Mouse (Mus musculus) CH12.LX (cell line): ENCODE data around the gene Gns. TPM values are rescaled to one million over a fixed set of nuclear protein-coding genes. Genes with fewer than 3 reads are reported as not detected.

Experiments used
- DNase-seq: peaks from one replicate; pipeline ENCODE4 v3.0.0-alpha.2; 2013; ENCODE audit errors: extremely low read depth
- H3K27ac ChIP-seq: 2 replicates; pipeline ENCODE4 v1.5.1; 2012; ENCODE audit warnings: low read depth, mild to moderate bottlenecking, control low read depth, moderate library complexity; ENCODE audit not compliant: insufficient read depth
- H3K27me3 ChIP-seq: replicated peaks from 2 replicates; pipeline ENCODE3; 2012; ENCODE audit warnings: inconsistent platforms
- H3K36me3 ChIP-seq, 2 experiments: replicated peaks in 1 of 2; 2 replicates each; pipeline versions ENCODE3 to v1.6.1; 2012; ENCODE audit warnings: inconsistent platforms in 1 of 2, low read length in 1 of 2, mild to moderate bottlenecking in 1 of 2, mixed read lengths in 1 of 2, moderate library complexity in 1 of 2; ENCODE audit not compliant: control insufficient read depth in 1 of 2, insufficient read depth in 1 of 2
- H3K4me1 ChIP-seq, 2 experiments: 2 replicates each; pipeline ENCODE4 v1.6.1; 2012; ENCODE audit warnings: inconsistent platforms in 1 of 2, moderate library complexity in 1 of 2; ENCODE audit not compliant: insufficient read depth in 2 of 2, control insufficient read depth in 1 of 2
- H3K4me2 ChIP-seq: 2 replicates; pipeline ENCODE4 v1.6.1; 2012; ENCODE audit warnings: low read depth, mild to moderate bottlenecking, control low read depth; ENCODE audit not compliant: poor library complexity, insufficient read depth, severe bottlenecking
- H3K4me3 ChIP-seq, 3 experiments: fragments of 150-350 bp in 1 of 3; sonication (generic) in 1 of 3; replicated peaks in 1 of 3; 2 replicates each; pipeline versions ENCODE3 to v1.5.1; 2011 to 2012; ENCODE audit warnings: low read depth in 2 of 3, low read length in 2 of 3, mild to moderate bottlenecking in 2 of 3, moderate library complexity in 2 of 3, control low read depth in 1 of 3, improper control_type of control experiment in 1 of 3, inconsistent platforms in 1 of 3, mixed read lengths in 1 of 3; ENCODE audit not compliant: poor library complexity in 1 of 3
- H3K79me2 ChIP-seq: replicated peaks from 2 replicates; pipeline ENCODE4 v1.6.1; 2012; ENCODE audit warnings: mild to moderate bottlenecking, moderate library complexity; ENCODE audit not compliant: control insufficient read depth, poor library complexity, insufficient read depth, severe bottlenecking; ENCODE audit errors: extremely low read depth
- H3K9ac ChIP-seq: 2 replicates; pipeline ENCODE4 v1.6.1; 2012; ENCODE audit warnings: low read depth, mild to moderate bottlenecking, control low read depth, moderate library complexity; ENCODE audit not compliant: insufficient read depth
- H3K9me3 ChIP-seq: replicated peaks from 2 replicates; pipeline ENCODE3; 2012; ENCODE audit warnings: low read length, inconsistent platforms, mixed read lengths
- BHLHE40 ChIP-seq: IDR thresholded peaks from 2 replicates; pipeline ENCODE4 v1.6.1; 2011; ENCODE audit warnings: mild to moderate bottlenecking, low read depth, low read length, improper control_type of control experiment
- CHD1 ChIP-seq: IDR thresholded peaks from 2 replicates; pipeline ENCODE4 v1.6.1; 2012; ENCODE audit warnings: low read depth, low read length, improper control_type of control experiment, inconsistent platforms
- CHD2 ChIP-seq: IDR thresholded peaks from 2 replicates; pipeline ENCODE4 v1.6.1; 2011; ENCODE audit warnings: low read length, improper control_type of control experiment
- CTCF ChIP-seq, 2 experiments: IDR thresholded peaks in 1 of 2; conservative IDR thresholded peaks in 1 of 2; 2 replicates each; pipeline ENCODE4 v1.5.1; 2011 to 2012; ENCODE audit warnings: low read depth in 2 of 2, low read length in 2 of 2, improper control_type of control experiment in 1 of 2, inconsistent platforms in 1 of 2, mild to moderate bottlenecking in 1 of 2, moderate library complexity in 1 of 2
- E2F4 ChIP-seq: IDR thresholded peaks from 2 replicates; pipeline ENCODE4 v1.6.1; 2011; ENCODE audit warnings: low read depth, low read length, improper control_type of control experiment; ENCODE audit not compliant: insufficient replicate concordance
- ELF1 ChIP-seq: IDR thresholded peaks from 2 replicates; pipeline ENCODE4 v1.6.1; 2014; ENCODE audit warnings: low read depth, mild to moderate bottlenecking, inconsistent platforms, low read length, improper control_type of control experiment
- ETS1 ChIP-seq: conservative IDR thresholded peaks from 2 replicates; pipeline ENCODE4 v1.6.1; 2012; ENCODE audit warnings: low read depth, mild to moderate bottlenecking, inconsistent platforms, low read length, improper control_type of control experiment, moderate library complexity
- HCFC1 ChIP-seq: IDR thresholded peaks from 2 replicates; pipeline ENCODE4 v1.6.1; 2012; ENCODE audit warnings: low read depth, mild to moderate bottlenecking, inconsistent platforms, low read length, improper control_type of control experiment
- JUN ChIP-seq: IDR thresholded peaks from 2 replicates; pipeline ENCODE4 v1.6.1; 2011; ENCODE audit warnings: low read depth, mild to moderate bottlenecking, low read length, improper control_type of control experiment, moderate library complexity; ENCODE audit not compliant: insufficient read depth
- KAT2A ChIP-seq: IDR thresholded peaks from 2 replicates; pipeline ENCODE4 v1.6.1; 2012; ENCODE audit warnings: low read length, improper control_type of control experiment, inconsistent platforms; ENCODE audit not compliant: insufficient replicate concordance
- MAX ChIP-seq: IDR thresholded peaks from 2 replicates; pipeline ENCODE4 v1.6.1; 2011; ENCODE audit warnings: low read length, improper control_type of control experiment
- MEF2A ChIP-seq: IDR thresholded peaks from 2 replicates; pipeline ENCODE4 v1.6.1; 2014; ENCODE audit warnings: low read depth, mild to moderate bottlenecking, inconsistent platforms, low read length, improper control_type of control experiment, borderline replicate concordance
- MXI1 ChIP-seq: IDR thresholded peaks from 2 replicates; pipeline ENCODE4 v1.6.1; 2011; ENCODE audit warnings: mild to moderate bottlenecking, low read depth, low read length, improper control_type of control experiment
- NELFE ChIP-seq: IDR thresholded peaks from 2 replicates; pipeline ENCODE4 v1.6.1; 2011; ENCODE audit warnings: low read depth, low read length, improper control_type of control experiment
- NRF1 ChIP-seq: IDR thresholded peaks from 2 replicates; pipeline ENCODE4 v1.6.1; 2014; ENCODE audit warnings: low read depth, mild to moderate bottlenecking, inconsistent platforms, low read length, improper control_type of control experiment, moderate library complexity
- POLR2A ChIP-seq: IDR thresholded peaks from 2 replicates; pipeline ENCODE4 v1.6.1; 2011; ENCODE audit warnings: low read depth, mild to moderate bottlenecking, improper control_type of control experiment, low read length
- POLR2AphosphoS2 ChIP-seq: IDR thresholded peaks from 2 replicates; pipeline ENCODE4 v1.6.1; 2011; ENCODE audit warnings: low read depth, low read length, improper control_type of control experiment
- RAD21 ChIP-seq: IDR thresholded peaks from 2 replicates; pipeline ENCODE4 v1.6.1; 2011; ENCODE audit warnings: low read depth, mild to moderate bottlenecking, low read length, improper control_type of control experiment, moderate library complexity
- RCOR1 ChIP-seq: conservative IDR thresholded peaks from 2 replicates; pipeline ENCODE4 v1.6.1; 2012; ENCODE audit warnings: low read depth, mild to moderate bottlenecking, inconsistent platforms, low read length, improper control_type of control experiment
- SIN3A ChIP-seq: IDR thresholded peaks from 2 replicates; pipeline ENCODE4 v1.6.1; 2012; ENCODE audit warnings: low read length, improper control_type of control experiment, inconsistent platforms
- TCF12 ChIP-seq: IDR thresholded peaks from 2 replicates; pipeline ENCODE4 v1.6.1; 2014; ENCODE audit warnings: low read depth, mild to moderate bottlenecking, inconsistent platforms, low read length, improper control_type of control experiment
- UBTF ChIP-seq: IDR thresholded peaks from 2 replicates; pipeline ENCODE4 v1.6.1; 2012; ENCODE audit warnings: low read depth, mild to moderate bottlenecking, inconsistent platforms, low read length, improper control_type of control experiment, moderate library complexity
- USF1 ChIP-seq: IDR thresholded peaks from 2 replicates; pipeline ENCODE4 v1.6.1; 2014; ENCODE audit warnings: low read depth, mild to moderate bottlenecking, inconsistent platforms, low read length, improper control_type of control experiment
- USF2 ChIP-seq: conservative IDR thresholded peaks from 2 replicates; pipeline ENCODE4 v1.6.1; 2011; ENCODE audit warnings: low read depth, low read length, improper control_type of control experiment
- ZC3H11A ChIP-seq: IDR thresholded peaks from 2 replicates; pipeline ENCODE4 v1.6.1; 2012; ENCODE audit warnings: low read depth, mild to moderate bottlenecking, inconsistent platforms, low read length, improper control_type of control experiment
- dilution Hi-C: fragments of 300-500 bp; cut with MboI; formaldehyde crosslinking; loops from 2 replicates; pipeline ENCODE4 v1.14.3; 2020; ENCODE audit warnings: low sequenced_read_pairs; ENCODE audit not compliant: extremely low pct_unique_long_range_greater_than_20kb, extremely low pct_ligation_motif_present
- in situ Hi-C: fragments of 300-500 bp; cut with MboI; formaldehyde crosslinking; loops from 3 replicates; pipeline ENCODE4 v1.14.3; 2019; ENCODE audit warnings: low sequenced_read_pairs, low pct_ligation_motif_present, low pct_unique_long_range_greater_than_20kb, mixed read lengths
- polyA plus RNA-seq: library from polyadenylated mRNA; unstranded; fragments of >175 nt; gene quantifications from 2 replicates; pipeline ENCODE4 v1.2.1, GENCODE M21; 2012; ENCODE audit warnings: low read depth; ENCODE audit not compliant: insufficient read length
- total RNA-seq, 2 experiments: library from RNA; depleted of rRNA; stranded (reverse); fragments of 300-350 nt in 1 of 2; fragments of >200 nt in 1 of 2; gene quantifications; 2 replicates each; pipeline ENCODE4 v1.2.3; 2012 to 2014

Gns gene
- total and polyA plus RNA-seq, 3 experiments, result 28.7 to 104 (median 58.2) TPM

DNA sequence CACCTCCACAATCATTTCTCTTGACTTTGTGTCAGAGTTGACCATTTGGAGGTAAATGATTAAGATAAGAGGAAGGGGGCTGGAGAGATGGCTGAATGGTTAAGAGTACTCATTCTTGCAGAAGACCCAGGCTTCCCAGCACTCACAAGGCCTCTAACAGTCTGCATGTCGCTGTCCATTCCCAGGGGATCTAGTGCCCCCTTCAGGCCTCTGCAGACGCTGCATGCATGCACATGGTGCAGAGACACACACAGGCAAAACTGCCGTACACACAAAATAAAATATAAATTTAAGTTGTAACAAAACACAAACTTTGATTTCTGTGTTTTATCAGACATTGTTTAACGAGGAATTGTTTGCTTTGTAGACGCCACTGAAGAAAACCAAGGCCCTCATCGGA, 5.9 kb downstream of the Gns start:
- H3K36me3 ChIP-seq, result peaks cover 25 to 62% of the 10 kb centered on the region in 2 experiments
- H3K4me2 ChIP-seq, result no peak overlapping the region

DNA sequence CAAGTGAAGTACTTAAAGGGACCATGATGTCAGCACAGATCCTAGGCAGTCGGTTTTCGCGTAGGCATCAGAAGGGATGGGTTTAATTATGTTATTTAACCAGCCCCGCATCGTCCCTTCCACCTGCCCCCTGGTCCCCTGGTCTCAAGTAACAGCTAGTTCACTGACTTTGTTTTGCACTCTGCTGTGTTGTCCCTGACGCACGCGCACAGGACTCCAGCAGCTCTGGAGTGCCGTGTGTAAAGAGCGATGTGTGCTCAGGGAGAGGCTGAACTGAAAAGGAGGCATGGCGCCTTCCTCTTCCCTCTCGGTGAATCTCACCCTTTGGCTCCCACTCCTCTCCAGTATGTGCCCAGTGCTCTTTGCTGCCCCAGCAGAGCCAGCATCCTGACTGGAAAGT, 9.1 kb downstream of the Gns start:
- peak; percentile 82 for DNase-seq
- peak overlapping the region; percentile 95 for H3K27ac ChIP-seq
- peaks cover 14% of the 10 kb centered on the region for H3K79me2 ChIP-seq
- dilution Hi-C loops, result no loop called here
- H3K4me3 ChIP-seq, result peak overlapping the region; percentile 34 to 50 (median 43)
- peaks cover 20 to 50% of the 10 kb centered on the region in 2 experiments for H3K4me1 ChIP-seq
- 0 out of 2 replicates have a peak, but pooled peaks have one; percentile 44 for TF ChIP-seq TCF12
- TF ChIP-seq UBTF, result no peak
- no peak for TF ChIP-seq RCOR1
- no peak for TF ChIP-seq SIN3A
- 0 out of 2 replicates have a peak, but pooled peaks have one; percentile 3 for TF ChIP-seq CHD2
- TF ChIP-seq POLR2AphosphoS2, result no peak
- 0 out of 2 replicates have a peak, but pooled peaks have one; percentile 13 for TF ChIP-seq MAX
- TF ChIP-seq KAT2A, result no peak
- TF ChIP-seq MEF2A, result no peak
- no peak; the same call in 1 of the 2 replicates for TF ChIP-seq ELF1
- TF ChIP-seq MXI1, result peak; percentile 7; the same call in 1 of the 2 replicates
- TF ChIP-seq NRF1, result peak; percentile 88
- TF ChIP-seq USF1, result no peak
- TF ChIP-seq POLR2A, result 0 out of 2 replicates have a peak, but pooled peaks have one; percentile 5
- no peak for TF ChIP-seq CHD1
- peak; percentile 36; the same call in 1 of the 2 replicates for TF ChIP-seq BHLHE40
- peak; percentile 27; the same call in 1 of the 2 replicates for TF ChIP-seq NELFE
- no peak for TF ChIP-seq CTCF (conservative IDR thresholded peaks at IDR 0.05 in 1 of 2, IDR thresholded peaks at IDR 0.05 in 1 of 2; ENCODE audit: low read depth in 2 of 2, low read length in 2 of 2)
- no peak for TF ChIP-seq ZC3H11A
- TF ChIP-seq ETS1, result 0 out of 2 replicates have a peak, but pooled peaks have one; percentile 6
- TF ChIP-seq E2F4, result no peak
- TF ChIP-seq HCFC1, result no peak
- TF ChIP-seq, all 38 proteins: peak for 9
- peak overlapping the region; percentile 49 for H3K9ac ChIP-seq
- H3K27me3 ChIP-seq, result no peaks in the 10 kb centered on the region
- H3K36me3 ChIP-seq, result peaks cover 37 to 63% of the 10 kb centered on the region in 2 experiments
- peak overlapping the region; percentile 73 for H3K4me2 ChIP-seq
- H3K9me3 ChIP-seq, result peaks cover 10% of the 10 kb centered on the region
- in situ Hi-C loops, result no loop called here

More for the DNA sequence above, 5.9 kb downstream of the Gns start:
- dilution Hi-C loops, result no loop called here
- DNase-seq, result no peak
- TF ChIP-seq JUN (no peak), CTCF (conservative IDR thresholded peaks at IDR 0.05 in 1 of 2, IDR thresholded peaks at IDR 0.05 in 1 of 2; ENCODE audit: low read depth in 2 of 2, low read length in 2 of 2) (peak in 1 of 2 experiments; percentile 52; a peak in 2 of 4 replicates), USF2 (no peak), HCFC1 (no peak), RAD21 (peak; percentile 18)
- in situ Hi-C loops, result no loop called here
- peaks cover 6% of the 10 kb centered on the region for H3K9me3 ChIP-seq
- peaks cover 16 to 54% of the 10 kb centered on the region in 2 experiments for H3K4me1 ChIP-seq
- no peaks in the 10 kb centered on the region for H3K27me3 ChIP-seq
- H3K79me2 ChIP-seq, result peaks cover 23% of the 10 kb centered on the region
- H3K27ac ChIP-seq, result no peak overlapping the region
- H3K9ac ChIP-seq, result no peak overlapping the region
- no peak overlapping the region for H3K4me3 ChIP-seq
